Mouse (Mus musculus): ENCODE measurements around the gene Lrrc31.
A peak's percentile ranks its signal among the peaks of the same experiment; 100 is the strongest.

Gene Lrrc31

GRCm38 (mm10) chr3:30699711-30700505 lies at the start of gene Lrrc31:
Gene Lrrc31 (minus strand): TSS chr3:30699843.
- peak; percentile 30 for DNase-seq

- DNase-seq: no peak
These were observed 48.7 kb upstream of the Lrrc31 start for GRCm38 (mm10) chr3:30748316-30748715.

DNA sequence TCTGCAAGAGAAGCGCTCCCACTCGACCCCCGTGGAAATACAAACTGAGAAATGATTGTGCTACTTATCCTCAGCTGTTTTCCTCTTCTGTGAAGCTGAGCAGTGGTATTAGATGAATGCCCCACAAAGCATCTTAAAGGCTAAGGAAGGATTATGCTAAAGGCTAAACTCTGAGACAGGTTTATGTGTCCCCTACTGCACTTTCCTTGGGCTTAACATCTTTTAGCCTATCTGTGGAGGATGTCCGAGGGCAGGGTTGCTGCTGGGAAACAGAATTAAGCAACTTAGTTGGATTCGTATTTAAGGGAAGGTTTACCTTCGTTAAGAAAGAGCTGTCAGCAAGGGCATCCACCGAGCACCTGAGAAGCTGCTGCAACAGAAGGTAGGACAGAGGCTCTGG lies 46.4 kb upstream of the Lrrc31 start, which contains the start of gene Samd7:
Samd7 (plus strand) TSS at position 288 of the 400 bp plus-strand sequence.
- DNase-seq: no peak

- no peak for DNase-seq
These were observed 43.2 kb upstream of the Lrrc31 start for GRCm38 (mm10) chr3:30742891-30743290.

DNA sequence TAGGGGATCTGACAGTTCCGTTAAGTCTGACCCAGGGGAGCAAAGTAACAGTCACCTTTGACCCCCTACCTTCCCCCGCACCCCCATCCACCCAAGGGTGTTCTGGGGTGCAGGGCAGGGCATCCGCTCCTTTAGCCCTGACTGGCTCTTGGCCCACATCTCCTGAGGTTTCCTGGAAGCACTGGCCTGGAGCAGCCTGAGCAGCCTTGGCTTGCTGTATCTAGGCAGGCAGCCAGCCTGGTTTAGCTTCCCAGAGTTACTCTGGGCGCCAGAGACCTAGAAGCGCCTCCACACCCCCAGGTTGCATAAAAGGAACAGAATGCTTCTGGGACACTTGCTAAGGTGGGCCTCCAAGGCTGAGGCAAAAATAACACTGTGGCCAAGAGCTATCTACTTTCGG lies 41.7 kb upstream of the Lrrc31 start:
- DNase-seq: peak; percentile 83

DNA sequence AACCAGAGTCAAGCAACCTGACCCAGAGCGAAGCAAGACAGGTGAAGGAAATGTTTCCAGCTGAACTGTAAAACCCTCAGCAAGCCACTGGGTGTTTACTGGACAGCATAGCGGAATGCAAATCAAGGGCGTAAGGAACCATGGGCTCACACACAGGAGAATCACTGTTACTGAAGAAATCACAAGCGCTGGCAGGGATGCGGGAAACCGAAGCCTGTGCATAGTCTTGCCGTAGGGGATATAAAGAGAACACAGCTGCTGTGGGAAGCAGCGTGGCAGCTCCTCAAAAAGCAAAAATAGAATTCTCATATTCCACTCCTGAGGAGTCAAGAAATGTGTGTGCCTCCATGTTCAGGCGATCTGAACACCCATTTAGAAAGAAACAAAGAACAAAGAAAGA lies 37.2 kb upstream of the Lrrc31 start:
- DNase-seq: no peak

DNA sequence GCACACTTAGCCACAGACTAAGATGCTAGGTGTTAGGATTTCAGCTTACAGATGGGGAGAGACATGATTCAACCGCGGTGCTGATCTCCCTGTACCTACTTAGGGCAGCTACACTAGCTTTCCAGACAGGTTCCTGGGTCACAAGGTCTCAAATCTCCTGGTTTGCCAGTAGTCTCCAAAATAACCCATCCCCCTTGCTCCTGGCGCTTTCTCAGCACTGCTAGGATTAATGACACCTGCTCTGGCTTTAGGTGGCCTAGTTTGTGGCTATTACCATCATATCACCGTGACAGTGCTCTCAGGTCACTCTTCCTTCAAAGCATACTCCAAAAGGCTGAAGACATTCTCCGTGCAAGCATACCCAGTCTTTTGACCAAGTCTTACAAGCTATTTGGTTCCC lies 29.4 kb upstream of the Lrrc31 start:
- DNase-seq: no peak

DNA sequence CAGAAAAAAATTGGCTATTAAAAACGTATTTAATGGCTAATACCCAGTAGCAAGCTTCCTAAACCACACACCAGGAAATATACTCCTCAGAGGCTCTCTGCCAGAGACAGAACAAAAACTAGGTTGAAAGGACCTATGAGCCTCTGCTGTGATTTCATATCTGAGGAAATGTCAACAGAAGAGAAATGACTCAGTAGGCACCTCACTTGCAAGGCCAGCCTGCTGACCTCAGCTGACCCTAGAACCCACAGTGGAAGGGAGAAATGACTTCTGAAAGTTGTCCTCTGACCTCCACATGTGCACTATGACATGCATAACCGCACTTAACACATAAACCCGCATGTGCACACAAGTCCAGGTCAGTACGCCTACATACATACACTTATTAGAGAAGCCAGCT lies 27.6 kb upstream of the Lrrc31 start:
- DNase-seq: no peak

DNA sequence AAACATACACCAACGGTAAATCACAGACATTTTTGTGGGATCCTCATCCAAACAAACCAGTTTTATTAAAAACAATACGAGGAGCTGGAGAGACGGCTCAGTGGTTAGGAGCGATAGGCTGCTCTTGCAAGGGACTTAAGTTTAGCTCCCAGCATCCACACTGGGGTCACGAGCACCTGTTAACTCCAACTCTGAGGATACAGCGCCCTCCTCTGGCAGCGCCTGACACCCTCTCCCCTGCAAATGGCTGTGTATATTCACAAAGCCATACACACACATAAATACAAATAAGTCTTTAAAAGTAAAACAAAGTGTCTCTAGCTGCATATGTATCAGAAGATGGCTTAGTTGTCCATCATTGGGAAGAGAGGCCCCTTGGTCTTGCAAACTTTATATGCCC lies 25.9 kb upstream of the Lrrc31 start:
- no peak for DNase-seq

GRCm38 (mm10) chr3:30724848-30725465 lies 25.3 kb upstream of the Lrrc31 start:
- no peak for DNase-seq

DNA sequence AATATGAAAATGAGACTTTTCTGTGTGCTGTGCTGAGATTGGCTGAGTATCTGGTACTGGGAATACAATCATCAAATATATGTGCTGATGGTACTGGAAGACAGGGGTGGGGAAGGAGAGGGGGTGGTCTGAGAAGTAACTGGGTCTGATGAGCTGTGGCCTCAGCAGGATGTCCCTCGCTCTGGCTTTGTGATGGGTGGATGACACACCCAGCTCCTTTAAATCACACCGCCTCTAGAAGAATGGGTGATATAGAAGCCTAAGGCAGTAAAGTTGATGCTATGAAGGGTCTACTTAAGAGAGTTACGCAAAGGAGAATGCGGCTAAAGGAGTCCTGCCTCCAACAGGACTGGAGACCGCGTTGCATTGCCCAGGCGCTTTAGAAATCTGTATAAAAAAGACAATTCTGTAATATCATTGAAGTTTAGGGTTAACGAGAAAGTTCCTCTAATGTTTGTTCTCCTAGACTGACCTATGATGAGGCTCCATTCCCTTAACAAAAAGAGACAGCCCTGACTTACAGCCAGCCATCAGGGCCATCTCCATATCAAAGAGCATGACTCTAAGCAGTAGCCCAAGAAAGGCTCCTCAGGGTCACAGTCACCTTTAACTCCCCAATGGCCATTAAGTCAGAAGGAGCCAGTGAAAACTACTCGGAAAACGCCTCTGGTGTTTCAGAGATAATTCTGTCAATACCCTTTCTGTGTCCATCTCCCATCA lies 24.6 kb upstream of the Lrrc31 start:
- no peak for DNase-seq

DNA sequence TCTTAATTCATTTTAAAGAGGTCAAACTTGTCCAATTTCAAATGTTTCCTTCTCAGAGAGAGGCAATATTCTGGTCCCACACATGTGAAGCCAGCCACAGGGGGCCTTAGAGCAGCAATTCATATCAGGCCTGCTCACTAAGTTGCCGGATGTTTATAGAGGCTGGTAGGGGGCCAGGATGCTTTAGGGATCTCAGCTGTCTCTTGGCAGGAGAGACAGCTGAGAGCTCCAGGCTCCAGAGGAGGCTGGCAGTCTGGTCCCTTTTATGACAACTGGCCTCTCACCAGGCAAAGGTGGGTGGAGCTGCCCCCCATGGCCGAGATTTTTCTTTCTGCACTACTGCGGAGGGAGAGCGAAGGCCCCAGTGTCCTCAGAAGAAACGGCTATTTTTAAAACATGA lies 23.5 kb upstream of the Lrrc31 start:
- DNase-seq: no peak

DNA sequence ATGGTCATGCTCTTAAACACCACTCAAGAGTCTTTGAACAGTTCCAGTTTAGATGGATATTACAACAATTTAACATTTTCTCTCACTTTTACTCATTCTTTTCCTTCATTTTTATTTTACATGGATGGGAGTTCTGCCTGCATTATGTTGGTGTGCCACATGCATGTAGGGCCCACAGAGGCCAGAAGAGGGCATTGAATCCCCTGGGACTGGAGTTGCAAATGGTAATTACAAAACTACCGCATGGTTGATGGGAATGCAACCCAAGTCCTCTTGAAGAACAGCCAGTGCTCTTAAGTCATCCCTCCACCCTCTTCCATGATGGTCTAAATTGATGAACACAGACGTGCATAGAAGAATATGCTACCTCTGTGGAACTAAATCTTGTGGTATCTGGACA lies 22.8 kb upstream of the Lrrc31 start:
- DNase-seq: no peak

- no peak for DNase-seq
These were observed 22.4 kb upstream of the Lrrc31 start for GRCm38 (mm10) chr3:30722036-30722435.

DNA sequence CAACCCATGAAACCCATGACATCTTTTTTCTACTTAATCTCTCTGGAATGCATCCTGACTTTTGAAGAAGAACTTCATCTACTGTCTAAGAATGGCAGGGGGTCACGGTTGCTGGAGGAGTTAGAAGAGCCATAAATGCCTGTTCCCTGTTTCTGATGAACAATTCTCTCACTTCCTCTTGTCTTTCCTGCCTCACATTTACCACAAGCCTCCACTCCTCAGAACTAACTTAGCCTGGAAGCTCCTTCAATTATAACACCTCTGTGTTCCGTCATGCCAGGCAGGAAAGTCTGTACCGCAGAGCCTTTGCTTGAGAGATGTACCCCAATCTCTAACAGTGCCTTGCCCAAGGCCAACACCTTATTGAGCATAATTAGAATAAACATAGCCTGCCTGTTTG lies 19.0 kb upstream of the Lrrc31 start:
- no peak for DNase-seq

DNA sequence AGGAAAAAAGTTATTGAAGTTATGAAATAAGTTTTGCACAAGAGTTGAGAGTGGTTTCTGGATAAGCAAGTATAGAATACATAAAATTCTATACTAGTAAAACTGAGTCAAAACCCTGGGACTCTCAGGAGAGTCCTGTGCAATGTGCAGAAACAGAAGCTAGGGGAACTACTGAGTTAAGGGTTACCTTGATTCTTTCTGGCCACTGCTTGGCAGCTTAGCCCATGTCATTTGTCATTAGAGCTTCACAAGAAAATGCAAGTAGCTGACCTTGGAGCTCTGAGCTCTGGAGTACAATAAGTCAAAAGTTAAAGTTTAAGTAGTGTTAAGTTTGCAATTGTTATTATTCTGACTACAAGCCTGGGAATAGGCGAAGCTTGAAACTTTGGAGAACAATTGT lies 13.7 kb upstream of the Lrrc31 start:
- DNase-seq: peak; percentile 66

GRCm38 (mm10) chr3:30710191-30710590 lies 10.5 kb upstream of the Lrrc31 start:
- peak; percentile 64 for DNase-seq

- no peak for DNase-seq
These were observed 7.1 kb upstream of the Lrrc31 start for GRCm38 (mm10) chr3:30706614-30707276.

GRCm38 (mm10) chr3:30705977-30706376 lies 6.3 kb upstream of the Lrrc31 start:
- DNase-seq: no peak

GRCm38 (mm10) chr3:30697891-30698290 lies 1.8 kb downstream of the Lrrc31 start:
- DNase-seq: no peak

DNA sequence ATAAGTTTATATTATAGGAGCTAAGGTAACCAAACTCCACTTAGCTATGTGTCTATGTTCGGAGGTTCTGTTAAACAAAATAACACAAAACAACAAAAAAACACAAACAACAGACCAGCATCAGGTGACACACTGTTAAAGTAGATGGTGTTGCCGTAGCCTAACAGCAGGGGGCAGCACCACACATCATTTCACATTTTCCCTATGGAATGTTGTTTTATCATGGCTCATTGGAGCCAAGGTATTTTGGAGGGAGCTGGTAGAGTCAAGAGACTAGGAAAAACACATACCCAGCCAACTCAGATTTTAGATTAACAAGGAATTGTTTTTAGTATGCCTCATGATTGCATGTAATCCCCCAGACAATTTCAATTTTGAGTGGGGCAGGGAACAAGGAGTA lies 3.3 kb downstream of the Lrrc31 start:
- peak; percentile 90 for DNase-seq

GRCm38 (mm10) chr3:30695661-30696060 lies 4.0 kb downstream of the Lrrc31 start:
- DNase-seq: no peak

DNA sequence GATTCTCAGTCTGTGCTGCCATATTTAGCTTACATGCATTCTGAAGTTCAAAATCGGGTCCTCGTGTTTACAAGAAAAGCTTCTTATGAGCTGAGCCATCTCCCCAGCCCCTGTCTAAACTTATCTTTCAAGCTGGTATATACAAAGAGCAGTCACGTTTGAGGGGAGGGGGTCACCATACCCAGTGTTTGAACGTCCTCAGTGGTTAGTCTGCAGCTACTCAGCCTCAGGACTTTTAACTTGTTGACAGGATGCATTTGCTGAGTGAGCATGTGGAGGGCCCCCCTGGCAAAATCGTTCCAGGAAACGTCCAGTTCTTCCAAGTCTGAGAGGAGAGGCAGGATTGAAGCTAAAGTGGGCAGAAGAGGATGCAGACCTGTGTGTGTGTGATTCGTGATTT lies 8.7 kb downstream of the Lrrc31 start:
- no peak for DNase-seq

Measured in kidney, adult 9 months (tissue).